Mouse (Mus musculus) spleen, adult 2 months (tissue): ENCODE data around the gene Tbxas1.

Source experiments
- CTCF ChIP-seq: fragments of 200-500 bp; IDR thresholded peaks from 2 replicates; pipeline ENCODE4 v1.5.1; 2011; ENCODE audit warnings: mild to moderate bottlenecking, inconsistent platforms; ENCODE audit not compliant: insufficient read depth, insufficient read length, insufficient replicate concordance; ENCODE audit errors: extremely low read depth
- POLR2A ChIP-seq: fragments of 200-500 bp; IDR thresholded peaks from 2 replicates; pipeline ENCODE4 v1.6.1; 2011; ENCODE audit warnings: low read depth, low read length, inconsistent platforms

DNA sequence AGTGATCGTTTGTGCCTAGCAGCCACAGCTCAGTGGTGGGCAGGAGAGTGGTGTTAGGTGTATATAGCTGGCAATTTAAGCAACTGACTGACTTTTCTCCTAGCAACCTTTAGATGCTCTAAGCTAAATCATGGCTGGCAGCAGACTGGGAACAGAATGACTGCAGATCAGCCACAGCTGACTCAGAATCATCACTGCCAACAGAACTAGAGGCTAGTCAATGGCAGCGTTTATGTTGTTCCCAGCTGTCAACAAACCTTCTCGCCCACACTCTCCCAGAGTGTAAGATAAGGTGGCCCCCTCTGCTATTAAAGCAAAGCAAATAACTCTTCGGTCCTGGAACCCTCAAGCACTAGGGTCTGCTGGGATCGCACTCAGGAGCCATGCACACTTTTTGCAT, 144.0 kb downstream of the Tbxas1 start:
- no peak for TF ChIP-seq CTCF
- no peak for TF ChIP-seq POLR2A
